Mouse (Mus musculus): ENCODE data around the gene Dlec1. TPM values are rescaled to one million over a fixed set of nuclear protein-coding genes. Genes with fewer than 3 reads are reported as not detected.

Gene Dlec1
- polyA plus RNA-seq, 1 experiment, result 2.4 TPM

DNA sequence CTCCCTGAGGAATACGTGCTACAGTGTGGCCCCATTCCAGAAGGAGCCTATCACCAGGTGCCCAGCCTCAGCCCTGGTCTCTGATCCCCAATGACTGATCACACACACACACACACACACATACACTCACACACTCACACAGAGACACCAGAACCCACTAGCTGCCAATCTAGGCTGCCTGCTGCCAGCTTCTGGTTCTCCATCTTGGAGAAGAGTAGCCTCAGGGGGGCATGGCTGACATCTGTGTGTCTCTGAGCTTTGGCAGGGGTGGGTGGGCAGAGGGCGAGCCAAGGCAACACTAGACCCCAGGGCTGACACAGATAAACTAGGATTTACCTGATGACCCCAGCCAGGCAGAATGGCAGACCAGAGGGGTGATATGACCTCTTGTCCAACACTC lies 36.6 kb downstream of the Dlec1 start:
- no peaks in the 10 kb centered on the region for H3K9me3 ChIP-seq (replicated peaks; ENCODE audit: control insufficient read depth, insufficient read depth, low read length, poor library complexity, severe bottlenecking)
- H3K36me3 ChIP-seq (ENCODE audit: control insufficient read depth, insufficient read depth, low read length, poor library complexity, severe bottlenecking), result no peaks in the 10 kb centered on the region
- H3K27me3 ChIP-seq (ENCODE audit: control insufficient read depth, insufficient read depth, low read length, poor library complexity, severe bottlenecking), result no peaks in the 10 kb centered on the region
- no peak overlapping the region for H3K27ac ChIP-seq (ENCODE audit: insufficient read depth, low read length)
- H3K4me1 ChIP-seq (ENCODE audit: control insufficient read depth, insufficient read depth, low read length), result no peaks in the 10 kb centered on the region
- TF ChIP-seq POLR2A (IDR thresholded peaks at IDR 0.05; ENCODE audit: insufficient read depth, low read length) (no peak), CTCF (IDR thresholded peaks at IDR 0.05; ENCODE audit: low read depth, low read length) (no peak), EP300 (IDR thresholded peaks at IDR 0.05; ENCODE audit: insufficient read depth, low read depth, low read length) (no peak)
- no peak overlapping the region for H3K4me3 ChIP-seq (ENCODE audit: low read depth, low read length)
- no peak overlapping the region for H3K9ac ChIP-seq (ENCODE audit: low read depth, poor library complexity, severe bottlenecking)

DNA sequence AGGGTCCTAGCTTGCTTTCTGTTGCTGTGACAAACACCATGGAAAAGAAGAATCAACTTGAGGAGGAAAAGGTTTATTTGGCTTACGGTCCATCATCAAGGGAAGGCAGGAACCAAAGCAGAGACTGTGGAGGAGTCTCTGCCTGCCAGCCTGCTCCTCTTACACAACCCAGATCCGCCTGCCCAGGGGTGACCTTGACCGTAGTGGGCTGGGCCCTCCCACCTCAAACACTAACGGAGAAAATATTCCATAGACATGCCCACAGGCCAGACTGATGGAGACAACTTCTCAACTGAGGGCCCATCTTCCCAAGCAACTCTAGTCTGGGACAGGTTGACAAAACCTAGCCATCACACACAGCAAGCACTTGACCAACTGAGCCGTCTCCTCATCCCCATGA lies 39.8 kb downstream of the Dlec1 start:
- H3K9ac ChIP-seq (ENCODE audit: low read depth, poor library complexity, severe bottlenecking), result no peak overlapping the region
- no peaks in the 10 kb centered on the region for H3K9me3 ChIP-seq (replicated peaks; ENCODE audit: control insufficient read depth, insufficient read depth, low read length, poor library complexity, severe bottlenecking)
- no peak overlapping the region for H3K4me3 ChIP-seq (ENCODE audit: low read depth, low read length)
- H3K27me3 ChIP-seq (ENCODE audit: control insufficient read depth, insufficient read depth, low read length, poor library complexity, severe bottlenecking), result no peaks in the 10 kb centered on the region
- no peaks in the 10 kb centered on the region for H3K36me3 ChIP-seq (ENCODE audit: control insufficient read depth, insufficient read depth, low read length, poor library complexity, severe bottlenecking)
- no peak for TF ChIP-seq CTCF (IDR thresholded peaks at IDR 0.05; ENCODE audit: low read depth, low read length)
- H3K27ac ChIP-seq (ENCODE audit: insufficient read depth, low read length), result no peak overlapping the region
- no peaks in the 10 kb centered on the region for H3K4me1 ChIP-seq (ENCODE audit: control insufficient read depth, insufficient read depth, low read length)

- TF ChIP-seq EP300 (IDR thresholded peaks at IDR 0.05; ENCODE audit: insufficient read depth, low read depth, low read length), result no peak
- peak; percentile 54 for TF ChIP-seq CTCF (IDR thresholded peaks at IDR 0.05; ENCODE audit: low read depth, low read length)
- H3K4me1 ChIP-seq (ENCODE audit: control insufficient read depth, insufficient read depth, low read length), result no peaks in the 10 kb centered on the region
These were observed 41.1 kb downstream of the Dlec1 start for GRCm38 (mm10) chr9:119143372-119143771.

GRCm38 (mm10) chr9:119144696-119145095 lies 42.4 kb downstream of the Dlec1 start:
- TF ChIP-seq POLR2A (IDR thresholded peaks at IDR 0.05; ENCODE audit: insufficient read depth, low read length) (no peak), CTCF (IDR thresholded peaks at IDR 0.05; ENCODE audit: low read depth, low read length) (no peak), EP300 (IDR thresholded peaks at IDR 0.05; ENCODE audit: insufficient read depth, low read depth, low read length) (no peak)
- Histone ChIP-seq H3K27ac (ENCODE audit: insufficient read depth, low read length) (no peak overlapping the region), H3K36me3 (ENCODE audit: control insufficient read depth, insufficient read depth, low read length, poor library complexity, severe bottlenecking) (no peaks in the 10 kb centered on the region), H3K9me3 (replicated peaks; ENCODE audit: control insufficient read depth, insufficient read depth, low read length, poor library complexity, severe bottlenecking) (no peaks in the 10 kb centered on the region), H3K27me3 (ENCODE audit: control insufficient read depth, insufficient read depth, low read length, poor library complexity, severe bottlenecking) (no peaks in the 10 kb centered on the region), H3K4me3 (ENCODE audit: low read depth, low read length) (no peak overlapping the region), H3K4me1 (ENCODE audit: control insufficient read depth, insufficient read depth, low read length) (no peaks in the 10 kb centered on the region), H3K9ac (ENCODE audit: low read depth, poor library complexity, severe bottlenecking) (no peak overlapping the region)

More at GRCm38 (mm10) chr9:119143372-119143771, 41.1 kb downstream of the Dlec1 start:
- no peaks in the 10 kb centered on the region for H3K9me3 ChIP-seq (replicated peaks; ENCODE audit: control insufficient read depth, insufficient read depth, low read length, poor library complexity, severe bottlenecking)
- H3K36me3 ChIP-seq (ENCODE audit: control insufficient read depth, insufficient read depth, low read length, poor library complexity, severe bottlenecking), result no peaks in the 10 kb centered on the region
- no peaks in the 10 kb centered on the region for H3K27me3 ChIP-seq (ENCODE audit: control insufficient read depth, insufficient read depth, low read length, poor library complexity, severe bottlenecking)
- H3K4me3 ChIP-seq (ENCODE audit: low read depth, low read length), result no peak overlapping the region
- H3K27ac ChIP-seq (ENCODE audit: insufficient read depth, low read length), result no peak overlapping the region
- H3K9ac ChIP-seq (ENCODE audit: low read depth, poor library complexity, severe bottlenecking), result no peak overlapping the region

DNA sequence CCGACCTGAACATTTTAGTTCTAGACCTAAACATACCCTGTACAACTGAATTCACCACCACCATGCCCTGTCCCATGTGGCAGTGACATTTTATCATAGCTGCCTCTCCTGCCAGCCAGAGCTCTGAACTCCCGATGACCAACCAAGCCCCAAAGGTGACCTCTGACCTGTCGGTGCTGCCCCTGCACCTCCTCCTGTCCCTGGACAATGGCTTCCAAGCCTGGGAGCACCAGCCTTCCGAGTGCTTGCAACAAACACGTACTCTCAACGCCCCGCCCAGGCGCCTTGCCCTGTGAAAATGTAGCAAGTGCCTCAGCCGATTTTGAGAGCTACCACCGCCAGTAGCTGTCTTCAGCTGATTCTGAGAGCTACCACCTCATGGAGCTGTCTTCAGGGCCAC lies 42.9 kb downstream of the Dlec1 start:
- TF ChIP-seq CTCF (IDR thresholded peaks at IDR 0.05; ENCODE audit: low read depth, low read length), result no peak
- TF ChIP-seq POLR2A (IDR thresholded peaks at IDR 0.05; ENCODE audit: insufficient read depth, low read length), result no peak
- no peak for TF ChIP-seq EP300 (IDR thresholded peaks at IDR 0.05; ENCODE audit: insufficient read depth, low read depth, low read length)
- Histone ChIP-seq H3K9me3 (replicated peaks; ENCODE audit: control insufficient read depth, insufficient read depth, low read length, poor library complexity, severe bottlenecking) (no peaks in the 10 kb centered on the region), H3K36me3 (ENCODE audit: control insufficient read depth, insufficient read depth, low read length, poor library complexity, severe bottlenecking) (no peaks in the 10 kb centered on the region)

DNA sequence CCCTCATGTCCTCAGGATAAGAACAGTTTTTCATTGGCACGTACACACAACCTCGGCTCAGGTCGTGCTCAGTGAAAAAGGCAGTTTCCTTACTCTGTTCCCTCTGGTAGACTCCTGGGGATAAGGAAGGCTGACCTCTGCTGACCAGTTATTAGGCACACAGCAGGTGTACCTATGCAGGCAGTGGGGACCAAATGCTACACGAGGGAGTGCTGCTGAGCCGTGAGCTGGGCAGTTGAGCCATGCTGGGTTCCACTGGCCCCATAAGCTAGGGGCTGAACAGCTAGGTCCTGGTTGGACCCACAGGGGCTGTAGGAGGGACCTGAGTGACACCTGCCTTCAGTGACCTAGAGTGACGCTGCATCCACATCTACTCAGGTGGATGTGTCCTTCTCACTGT lies 43.4 kb downstream of the Dlec1 start:
- no peak overlapping the region for H3K27ac ChIP-seq (ENCODE audit: insufficient read depth, low read length)
- TF ChIP-seq POLR2A (IDR thresholded peaks at IDR 0.05; ENCODE audit: insufficient read depth, low read length) (no peak), CTCF (IDR thresholded peaks at IDR 0.05; ENCODE audit: low read depth, low read length) (no peak), EP300 (IDR thresholded peaks at IDR 0.05; ENCODE audit: insufficient read depth, low read depth, low read length) (no peak)
- H3K9ac ChIP-seq (ENCODE audit: low read depth, poor library complexity, severe bottlenecking), result no peak overlapping the region
- H3K27me3 ChIP-seq (ENCODE audit: control insufficient read depth, insufficient read depth, low read length, poor library complexity, severe bottlenecking), result no peaks in the 10 kb centered on the region
- no peak overlapping the region for H3K4me3 ChIP-seq (ENCODE audit: low read depth, low read length)
- no peaks in the 10 kb centered on the region for H3K9me3 ChIP-seq (replicated peaks; ENCODE audit: control insufficient read depth, insufficient read depth, low read length, poor library complexity, severe bottlenecking)
- H3K4me1 ChIP-seq (ENCODE audit: control insufficient read depth, insufficient read depth, low read length), result no peaks in the 10 kb centered on the region
- H3K36me3 ChIP-seq (ENCODE audit: control insufficient read depth, insufficient read depth, low read length, poor library complexity, severe bottlenecking), result no peaks in the 10 kb centered on the region

More for the DNA sequence above, 42.9 kb downstream of the Dlec1 start:
- Histone ChIP-seq H3K4me3 (ENCODE audit: low read depth, low read length) (no peak overlapping the region), H3K27ac (ENCODE audit: insufficient read depth, low read length) (no peak overlapping the region), H3K27me3 (ENCODE audit: control insufficient read depth, insufficient read depth, low read length, poor library complexity, severe bottlenecking) (no peaks in the 10 kb centered on the region), H3K9ac (ENCODE audit: low read depth, poor library complexity, severe bottlenecking) (no peak overlapping the region), H3K4me1 (ENCODE audit: control insufficient read depth, insufficient read depth, low read length) (no peaks in the 10 kb centered on the region)

Data from ES-Bruce4 (cell line).